Mouse (Mus musculus): ENCODE data around the gene Fam234b.

The Fam234b gene

GRCm38 (mm10) chr6:135228465-135228941, 30.7 kb downstream of the Fam234b start:
- no peak for DNase-seq (ENCODE audit: low spot score)

- DNase-seq (ENCODE audit: low spot score): no peak
Measured at GRCm38 (mm10) chr6:135230586-135230985, 32.8 kb downstream of the Fam234b start.

- no peak for DNase-seq (ENCODE audit: low spot score)
Measured at GRCm38 (mm10) chr6:135232443-135233182, 34.8 kb downstream of the Fam234b start.

GRCm38 (mm10) chr6:135235742-135236141, 38.0 kb downstream of the Fam234b start:
- DNase-seq (ENCODE audit: low spot score): no peak

- DNase-seq (ENCODE audit: low spot score): no peak
Measured at GRCm38 (mm10) chr6:135236576-135236975, 38.8 kb downstream of the Fam234b start.

- no peak for DNase-seq (ENCODE audit: low spot score)
Measured at GRCm38 (mm10) chr6:135237326-135237725, 39.5 kb downstream of the Fam234b start.

GRCm38 (mm10) chr6:135238211-135238610, 40.4 kb downstream of the Fam234b start:
- DNase-seq (ENCODE audit: low spot score): no peak

- no peak for DNase-seq (ENCODE audit: low spot score)
Measured at GRCm38 (mm10) chr6:135240361-135240760, 42.6 kb downstream of the Fam234b start.

- no peak for DNase-seq (ENCODE audit: low spot score)
Measured at GRCm38 (mm10) chr6:135245586-135245985, 47.8 kb downstream of the Fam234b start.

GRCm38 (mm10) chr6:135247861-135248260, 50.1 kb downstream of the Fam234b start:
- no peak for DNase-seq (ENCODE audit: low spot score)

GRCm38 (mm10) chr6:135249846-135250531, 52.2 kb downstream of the Fam234b start:
- DNase-seq (ENCODE audit: low spot score): peak; percentile 20

- DNase-seq (ENCODE audit: low spot score): no peak
Measured at GRCm38 (mm10) chr6:135250926-135251699, 53.3 kb downstream of the Fam234b start.

- DNase-seq (ENCODE audit: low spot score): no peak
Measured at GRCm38 (mm10) chr6:135251849-135252727, 54.3 kb downstream of the Fam234b start.

- peak; percentile 30 for DNase-seq (ENCODE audit: low spot score)
Measured at GRCm38 (mm10) chr6:135252728-135253077, 54.9 kb downstream of the Fam234b start.

GRCm38 (mm10) chr6:135254153-135254552, 56.4 kb downstream of the Fam234b start, which contains the start of gene Gsg1:
TSS of gene Gsg1 (minus strand) at chr6:135254351.
- no peak for DNase-seq (ENCODE audit: low spot score)

GRCm38 (mm10) chr6:135260435-135260834, 62.7 kb downstream of the Fam234b start:
- DNase-seq (ENCODE audit: low spot score): no peak

GRCm38 (mm10) chr6:135261124-135261523, 63.3 kb downstream of the Fam234b start:
- no peak for DNase-seq (ENCODE audit: low spot score)

- no peak for DNase-seq (ENCODE audit: low spot score)
Measured at GRCm38 (mm10) chr6:135262565-135262964, 64.8 kb downstream of the Fam234b start.

GRCm38 (mm10) chr6:135264136-135264535, 66.4 kb downstream of the Fam234b start:
- no peak for DNase-seq (ENCODE audit: low spot score)

GRCm38 (mm10) chr6:135266056-135266455, 68.3 kb downstream of the Fam234b start:
- DNase-seq (ENCODE audit: low spot score): no peak

GRCm38 (mm10) chr6:135267221-135267620, 69.4 kb downstream of the Fam234b start:
- DNase-seq (ENCODE audit: low spot score): no peak

- no peak for DNase-seq (ENCODE audit: low spot score)
Measured at GRCm38 (mm10) chr6:135268392-135268791, 70.6 kb downstream of the Fam234b start.
